Mouse (Mus musculus) retina, postnatal 7 days (tissue): ENCODE results near the gene Ccr9.
"Not testable (repeated sequence)": the region's sequence is repeated elsewhere in the genome, so short reads cannot be mapped to it uniquely, and the experiment has no call there.

Experiments used
- DNase-seq: peaks from one replicate; pipeline ENCODE4 v3.0.0-alpha.2; 2012; ENCODE audit warnings: low read depth, low spot score

The Ccr9 gene

DNA sequence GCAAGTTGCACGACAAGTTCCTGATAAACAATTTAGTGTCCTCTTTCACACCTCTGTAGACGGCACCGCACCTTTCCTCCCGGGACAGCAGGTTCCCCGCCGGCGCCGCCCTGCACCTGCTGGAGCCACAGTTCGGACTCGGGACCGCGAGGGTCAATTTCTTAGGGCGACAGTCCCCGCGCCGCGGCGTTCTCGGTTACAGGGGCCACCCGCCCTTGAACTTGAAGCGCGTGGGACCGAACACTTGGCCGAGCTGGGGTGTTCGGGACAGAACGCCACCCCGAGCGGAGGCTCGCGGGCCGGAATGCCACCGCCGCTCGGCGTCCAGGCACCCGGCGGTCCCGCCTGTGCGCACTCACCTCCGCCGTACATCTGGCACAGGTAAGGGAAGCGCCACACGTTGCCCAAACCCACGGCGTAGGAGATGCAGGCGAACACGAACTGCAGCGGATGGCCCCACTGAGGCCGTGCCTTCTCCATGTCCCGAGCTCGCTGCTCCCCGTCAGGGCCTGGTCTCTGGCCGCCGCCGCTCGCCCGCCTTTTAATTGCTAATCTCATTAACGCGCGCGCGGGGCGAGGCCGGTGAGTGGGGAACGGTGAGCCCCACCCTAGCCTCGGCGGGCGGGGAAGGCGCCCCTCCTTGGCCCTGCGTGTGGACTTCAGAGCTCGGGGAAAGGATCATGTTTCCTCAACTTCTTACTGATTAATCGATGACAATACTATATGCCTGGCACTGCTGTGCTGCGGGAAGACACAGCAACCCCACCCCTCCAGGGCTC lies at the start of gene Ccr9, which contains the start of gene Slc6a20a:
Gene Ccr9 (plus strand): TSS at position 113 of the 779 bp plus-strand sequence.
Gene Slc6a20a (minus strand): TSS at position 559 of the 779 bp plus-strand sequence.
- peak; percentile 16 for DNase-seq

DNA sequence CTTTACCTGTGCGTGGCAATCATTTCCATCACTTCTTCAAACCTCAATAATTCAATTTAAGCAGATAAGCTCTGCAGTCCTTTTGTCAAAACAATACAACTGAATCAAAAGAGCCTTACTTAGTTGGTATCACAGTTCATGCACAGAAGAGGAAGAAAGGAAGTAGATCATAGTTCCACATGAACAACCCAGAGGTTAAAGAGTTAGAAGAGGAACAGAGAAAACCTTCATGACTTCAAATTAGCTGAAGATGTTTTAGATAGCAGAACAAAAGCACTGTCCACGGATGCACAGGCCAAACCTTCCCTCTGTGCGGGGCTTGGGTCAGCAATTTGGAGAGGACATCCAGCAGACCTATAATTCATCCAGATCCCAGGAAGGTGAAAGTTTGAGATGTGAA lies 46.6 kb upstream of the Ccr9 start:
- no peak for DNase-seq

DNA sequence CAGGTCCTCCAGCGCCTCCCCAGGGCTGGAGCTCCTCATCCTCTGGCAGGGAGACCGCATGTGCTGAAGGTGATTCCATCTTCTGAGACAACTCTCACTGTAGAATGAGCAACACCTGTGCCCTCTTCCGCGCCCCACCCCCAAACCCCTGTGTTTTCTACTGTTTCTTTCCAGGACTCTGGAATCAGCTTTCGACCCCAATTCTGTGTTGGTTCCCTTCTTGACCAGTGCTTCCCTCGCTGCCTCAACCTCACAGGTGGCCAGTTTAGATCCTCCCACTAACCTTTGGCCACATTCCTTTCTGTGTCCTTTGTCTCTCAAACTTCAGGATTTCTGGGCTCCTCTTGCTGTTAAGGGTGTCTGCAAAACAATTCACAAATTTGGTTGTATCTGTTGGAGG lies 46.0 kb upstream of the Ccr9 start, which contains the start of gene Slc6a20b:
Gene Slc6a20b (minus strand): TSS at position 285 of the 400 bp plus-strand sequence.
- DNase-seq: no peak

DNA sequence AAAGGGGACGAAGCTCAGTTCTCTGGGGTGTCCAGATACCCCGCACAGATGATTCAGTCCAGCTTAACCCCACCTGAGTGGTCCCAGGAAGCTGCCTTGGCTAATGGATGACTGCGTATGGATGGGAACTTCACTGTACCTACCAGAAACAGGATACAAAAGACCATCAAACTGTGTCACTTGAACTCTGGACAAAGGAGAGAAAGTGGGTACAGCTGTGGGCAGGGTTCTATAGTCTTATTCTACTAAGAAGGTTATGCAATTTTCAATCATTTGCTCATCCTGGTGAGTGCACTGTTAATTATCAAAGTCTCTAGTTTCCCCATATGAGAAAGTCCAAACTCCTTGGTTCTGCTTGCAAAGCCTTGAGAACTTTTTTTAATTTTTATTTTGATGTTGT lies 45.2 kb upstream of the Ccr9 start:
- DNase-seq: no peak

DNA sequence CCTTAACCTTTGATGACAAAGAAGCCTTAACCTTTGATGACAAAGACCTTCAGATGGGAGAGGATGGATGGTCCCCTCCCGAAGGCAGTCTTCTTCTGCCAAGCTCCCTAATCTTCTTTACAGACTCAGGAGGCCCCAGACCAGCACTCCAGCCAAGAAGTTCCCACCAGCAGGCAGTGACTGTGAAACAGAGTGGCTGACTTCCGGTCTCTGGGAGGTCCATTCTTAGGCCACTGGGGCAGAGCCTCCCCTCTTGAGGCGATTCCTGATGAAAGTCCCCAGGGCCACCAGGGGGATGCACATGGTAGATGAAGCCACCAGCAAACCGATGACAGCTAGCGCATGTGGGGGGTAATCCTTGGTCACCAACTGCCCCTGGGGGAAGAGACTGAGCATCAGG lies 41.5 kb upstream of the Ccr9 start:
- DNase-seq: no peak

DNA sequence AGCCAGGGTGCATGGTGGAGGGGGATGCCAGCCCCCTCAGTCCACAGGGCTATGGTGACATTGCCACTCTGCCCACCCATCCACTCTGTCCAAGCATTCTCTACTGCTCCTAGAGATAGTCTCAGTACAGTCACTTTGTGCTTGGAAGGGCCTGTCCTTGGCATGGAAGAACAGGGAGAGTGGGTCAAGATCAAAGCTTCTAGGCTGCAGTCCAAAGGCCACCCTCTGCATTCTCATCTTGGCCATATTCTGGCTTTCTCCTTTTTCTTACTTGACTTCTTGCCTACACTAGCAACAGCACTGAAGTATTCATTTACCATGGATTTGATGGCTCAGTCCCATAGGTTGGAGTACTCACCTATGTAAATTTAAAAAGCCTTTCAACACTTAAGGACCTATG lies 40.0 kb upstream of the Ccr9 start:
- no peak for DNase-seq

DNA sequence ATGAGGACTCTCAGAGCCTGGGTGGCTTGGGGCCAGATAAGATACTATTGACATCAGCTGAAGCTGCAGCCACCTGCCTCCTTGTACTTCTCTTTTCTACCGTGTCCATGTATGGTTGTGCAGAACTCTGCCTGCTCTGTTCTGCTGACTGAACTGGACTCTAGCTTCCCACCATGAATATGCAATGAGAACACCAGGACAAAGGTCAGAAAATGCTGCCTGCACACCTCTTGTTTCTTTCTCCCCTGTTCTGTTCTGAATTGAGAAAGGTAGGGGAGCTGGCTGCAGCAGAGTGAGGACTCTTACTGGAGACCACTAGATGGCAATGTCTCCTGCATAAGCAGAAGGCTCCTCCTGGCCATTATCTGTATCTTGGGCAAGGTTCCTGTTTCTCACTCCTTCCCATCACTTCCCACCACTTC lies 39.6 kb upstream of the Ccr9 start:
- DNase-seq: peak; percentile 6

DNA sequence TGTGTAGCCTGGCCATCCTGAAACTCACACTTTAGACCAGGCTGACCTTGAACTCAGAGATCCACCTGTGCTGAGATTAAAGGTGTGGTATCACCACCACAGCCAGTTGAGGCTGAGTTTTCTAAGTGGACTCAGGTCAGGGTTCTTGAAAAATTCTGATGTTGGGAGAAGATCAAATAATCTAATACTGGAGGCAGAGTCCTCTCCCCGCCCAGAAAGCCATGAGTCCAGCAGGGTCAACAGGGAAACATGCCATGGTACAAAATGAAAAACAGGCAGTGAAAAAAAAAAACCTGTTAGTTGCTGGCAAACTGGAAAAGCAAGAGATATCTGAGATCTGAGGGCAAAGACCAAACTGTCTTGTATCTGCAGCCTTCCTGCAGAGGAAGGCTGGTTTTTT lies 38.1 kb upstream of the Ccr9 start:
- no peak for DNase-seq

DNA sequence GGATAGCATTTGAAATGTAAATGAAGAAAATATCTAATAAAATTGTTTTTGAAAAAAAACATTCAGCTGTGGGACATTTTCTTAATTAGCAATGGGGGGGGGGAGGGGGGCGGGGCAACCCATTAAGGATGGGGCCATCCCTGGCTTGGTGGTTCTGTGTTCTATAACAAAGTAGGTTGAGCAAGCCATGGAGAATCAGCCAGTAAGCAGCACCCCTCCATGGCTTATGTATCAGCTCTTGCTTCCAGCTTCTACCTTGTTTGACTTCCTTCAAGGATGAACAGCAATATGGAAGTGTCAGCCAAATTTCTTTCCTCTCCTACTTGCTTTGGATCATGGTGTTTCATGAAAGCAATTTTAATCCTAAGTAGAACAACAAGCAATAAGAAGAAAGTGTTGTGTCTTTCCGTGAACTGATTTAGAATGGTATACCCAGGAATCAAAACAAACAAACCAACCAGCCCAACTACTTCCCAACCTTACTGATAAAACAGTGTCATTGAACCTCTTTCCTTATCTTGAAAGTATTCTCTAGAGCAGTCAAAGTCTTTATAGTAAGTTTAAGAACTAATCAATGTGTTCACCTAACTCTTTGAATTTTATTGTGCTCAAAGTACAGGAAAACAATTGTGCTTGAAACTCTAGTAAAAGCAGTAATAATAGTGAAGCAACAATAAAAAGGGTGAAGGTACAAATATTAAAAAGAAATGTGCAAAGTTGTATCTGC lies 28.3 kb upstream of the Ccr9 start:
- DNase-seq: no peak

DNA sequence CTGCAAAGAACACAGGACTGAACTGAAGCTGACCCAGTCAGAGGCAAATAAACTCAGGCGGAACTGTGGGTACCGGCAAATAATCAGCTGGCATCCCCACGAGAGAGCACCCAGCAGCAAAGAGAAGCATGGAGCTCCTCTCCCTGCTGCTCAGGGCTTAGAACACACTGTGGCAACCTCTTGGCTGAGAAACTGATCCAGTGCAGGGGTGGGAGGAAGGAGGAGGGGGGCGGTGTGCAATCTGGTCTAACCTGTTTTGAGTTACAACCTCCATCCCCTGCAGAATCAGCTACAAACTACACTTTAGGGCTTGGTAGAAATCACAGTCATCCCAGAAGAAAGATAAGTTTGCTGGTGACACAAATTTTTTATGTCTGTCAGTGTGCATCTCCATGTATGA lies 26.9 kb upstream of the Ccr9 start:
- no peak for DNase-seq

DNA sequence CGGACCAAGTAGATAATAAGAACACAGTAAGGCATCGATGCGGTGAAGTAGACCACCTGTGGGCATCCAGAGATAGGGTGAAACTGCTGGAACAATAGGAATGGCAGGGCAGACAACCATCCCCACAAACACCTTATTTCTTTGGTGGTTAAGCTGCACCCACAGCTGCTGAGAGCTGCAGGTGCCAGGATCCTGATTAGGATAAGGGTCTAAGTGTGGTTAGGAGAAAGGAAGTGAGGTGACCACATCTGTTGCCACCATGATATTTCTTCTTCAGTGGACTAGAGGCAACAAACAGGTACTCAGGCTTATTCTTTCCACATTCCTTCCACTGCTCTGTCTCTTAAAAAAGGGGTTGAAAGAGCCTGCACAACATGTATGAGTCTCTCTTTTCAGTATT lies 20.8 kb upstream of the Ccr9 start:
- DNase-seq: no peak

DNA sequence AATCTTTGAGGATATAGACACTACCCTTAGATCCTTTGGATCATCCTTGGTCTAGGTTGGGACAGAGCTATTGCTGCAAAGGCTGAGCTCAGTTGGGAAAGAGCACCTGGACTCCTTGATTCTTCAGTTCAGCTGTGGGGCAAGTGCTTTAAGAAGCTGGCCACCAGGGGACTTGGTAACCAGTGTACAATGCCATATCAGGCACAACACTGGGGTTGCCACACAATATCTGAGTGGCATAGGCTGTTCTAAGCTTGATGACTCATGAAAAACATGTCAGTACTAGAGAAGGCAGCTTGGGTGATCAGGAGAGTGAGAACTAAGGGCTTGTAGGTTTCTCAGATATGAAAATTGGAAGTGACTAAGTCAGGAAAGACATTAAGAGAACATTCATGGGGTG lies 19.3 kb upstream of the Ccr9 start:
- DNase-seq: no peak

DNA sequence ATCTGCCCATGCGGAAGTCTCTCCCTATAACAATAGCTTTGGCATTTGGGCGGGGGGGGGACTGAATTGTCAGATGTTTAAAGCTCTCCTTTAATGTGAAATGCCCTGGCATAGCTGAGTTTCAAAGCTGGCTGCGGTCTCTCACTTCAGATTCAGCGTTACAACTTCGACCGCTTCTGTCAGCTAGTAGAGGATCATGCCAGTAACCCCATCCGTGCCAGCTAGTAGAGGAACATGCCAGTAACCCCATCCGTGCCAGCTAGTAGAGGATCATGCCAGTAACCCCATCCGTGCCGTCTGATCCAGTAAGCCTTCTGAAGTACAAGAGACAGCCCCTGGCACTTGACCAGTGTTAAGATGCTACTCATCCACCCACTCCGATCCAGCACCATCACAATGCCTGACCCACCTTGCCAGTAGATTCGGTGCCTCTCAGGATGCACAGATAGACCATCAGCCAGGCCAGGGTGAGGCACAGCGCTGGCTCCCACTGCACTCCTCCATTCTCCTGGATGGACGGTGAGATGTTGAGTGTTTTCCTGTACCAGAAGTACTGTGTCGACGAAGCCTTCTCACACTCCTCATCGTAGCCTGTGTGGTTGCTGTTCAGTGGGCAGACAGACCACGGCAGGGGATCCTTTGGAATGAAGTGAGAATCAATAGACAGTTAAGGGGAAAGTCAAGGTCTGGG lies 18.1 kb upstream of the Ccr9 start:
- not testable (repeated sequence) for DNase-seq

DNA sequence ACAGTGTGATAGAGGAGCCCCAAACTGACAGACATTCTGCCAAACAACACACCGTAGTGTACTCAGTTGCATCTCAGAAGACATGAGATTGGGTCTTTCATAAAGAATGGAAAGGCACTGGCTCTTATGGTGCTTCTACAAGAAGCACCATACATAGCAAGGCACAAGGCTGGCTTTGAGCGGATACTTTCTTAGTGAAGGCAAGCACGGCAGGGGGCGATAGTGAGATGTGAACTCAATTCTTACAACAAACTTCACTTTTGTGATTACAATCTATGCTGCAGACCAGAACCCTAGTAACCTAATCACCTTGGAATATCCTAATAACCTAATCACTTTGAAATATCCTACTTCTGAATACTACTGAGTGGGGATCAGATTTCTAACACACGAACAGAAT lies 12.6 kb upstream of the Ccr9 start:
- DNase-seq: peak; percentile 6

DNA sequence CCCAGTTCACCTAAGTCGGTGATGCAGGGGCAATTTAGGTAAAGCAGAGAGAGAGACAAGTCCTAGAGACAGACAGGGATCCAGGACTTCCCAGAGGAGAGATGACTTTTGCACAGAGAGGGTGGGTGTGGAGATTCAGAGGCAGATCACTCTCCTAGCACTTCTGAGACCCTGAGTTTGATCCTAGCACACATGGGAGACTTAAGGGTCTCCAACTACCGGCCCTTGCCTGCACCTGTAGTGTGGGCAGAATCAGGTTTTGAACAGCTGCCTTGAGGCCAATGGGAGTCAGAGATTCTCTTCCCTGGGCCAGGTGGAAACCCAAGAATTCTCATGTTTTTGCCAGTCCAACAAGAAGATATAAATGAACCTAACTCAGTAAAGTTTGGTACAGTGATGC lies 959 bp downstream of the Ccr9 start:
- no peak for DNase-seq

DNA sequence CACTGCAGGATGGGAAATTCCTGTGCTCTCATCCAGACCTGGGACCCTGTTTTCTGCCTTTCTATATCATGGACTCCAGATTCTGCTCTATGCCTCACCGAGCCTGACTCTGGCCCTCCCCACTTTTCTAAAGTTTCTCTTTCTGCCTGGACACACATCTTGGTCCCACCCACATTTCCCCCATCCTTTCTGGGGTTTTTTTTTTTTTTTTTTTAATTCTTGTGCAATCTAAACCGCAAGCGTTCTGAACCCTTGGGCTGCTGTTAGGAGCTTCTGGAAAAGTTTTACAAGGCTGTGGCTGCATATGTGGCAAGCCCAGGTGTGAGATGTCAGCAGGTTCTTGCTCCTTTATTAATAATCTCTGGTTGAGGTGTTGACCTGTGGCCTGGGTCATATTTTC lies 5.5 kb downstream of the Ccr9 start:
- no peak for DNase-seq

DNA sequence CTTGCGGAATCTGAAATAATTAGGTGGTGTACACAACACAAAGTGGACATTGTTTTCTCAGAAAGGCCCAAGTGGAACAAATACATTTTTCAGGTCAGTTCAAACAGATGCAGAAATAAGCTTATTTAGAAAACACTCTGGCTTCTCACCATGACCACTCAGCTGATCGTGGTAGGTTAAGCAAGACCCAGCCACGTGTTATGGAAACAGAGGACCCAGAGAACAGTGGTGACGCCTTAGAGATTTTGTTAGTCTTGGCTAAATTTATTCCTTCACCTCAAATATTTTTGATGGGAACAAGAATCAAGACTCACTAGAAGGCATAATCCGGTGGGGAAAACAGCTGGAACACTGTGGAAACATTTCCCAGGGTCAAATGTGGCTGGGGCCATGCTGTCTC lies 8.0 kb downstream of the Ccr9 start:
- DNase-seq: no peak

DNA sequence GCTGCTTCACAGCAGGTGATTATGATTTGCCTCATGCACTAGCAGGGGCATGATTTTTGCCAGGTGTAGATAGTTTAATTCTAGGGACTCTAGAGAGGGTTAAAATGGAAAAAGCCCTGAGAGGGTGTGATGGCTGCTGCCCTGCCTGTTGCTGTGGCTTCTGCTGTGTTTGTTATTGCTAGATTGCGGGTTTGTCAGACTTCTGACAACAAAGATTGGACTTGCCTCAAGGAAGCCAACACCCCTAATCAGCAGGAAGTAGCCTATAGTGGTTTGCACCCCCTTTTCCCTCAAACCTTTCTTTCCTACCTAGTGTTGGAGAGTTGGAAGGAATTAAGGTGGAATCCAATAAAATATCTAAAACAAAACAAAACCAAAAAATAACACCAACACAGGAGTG lies 10.0 kb downstream of the Ccr9 start:
- no peak for DNase-seq

DNA sequence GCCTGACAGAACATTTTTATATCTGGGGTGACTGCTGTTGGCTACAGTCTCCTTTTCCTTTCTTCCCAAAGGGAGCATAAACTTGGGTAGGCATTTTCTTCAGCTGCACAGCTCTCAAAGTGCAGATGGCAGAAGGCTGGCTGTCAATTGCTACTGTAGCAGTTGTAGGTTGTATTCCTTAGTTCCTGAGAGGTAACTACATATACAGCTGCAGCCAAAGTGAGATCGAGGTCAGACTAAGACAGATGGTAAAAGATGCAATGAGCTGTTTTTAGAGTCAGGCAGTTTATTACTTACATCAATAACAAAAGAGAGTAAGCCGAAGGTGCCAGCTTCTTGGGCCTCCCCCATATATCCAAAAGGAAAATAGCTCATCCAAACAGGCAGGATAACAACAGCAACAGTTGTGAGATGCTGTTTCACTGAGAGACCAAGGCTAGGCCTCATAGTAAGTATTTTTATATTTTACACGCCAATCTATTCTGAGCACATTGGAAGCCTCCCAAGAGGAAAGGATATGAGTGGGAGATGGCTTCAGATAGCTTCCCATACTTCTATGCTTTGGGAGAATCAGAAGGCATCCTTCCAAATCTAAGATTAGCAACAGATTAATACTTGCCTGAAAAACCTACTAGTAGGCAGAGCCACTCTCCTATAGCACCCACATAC lies 17.5 kb downstream of the Ccr9 start:
- no peak for DNase-seq

DNA sequence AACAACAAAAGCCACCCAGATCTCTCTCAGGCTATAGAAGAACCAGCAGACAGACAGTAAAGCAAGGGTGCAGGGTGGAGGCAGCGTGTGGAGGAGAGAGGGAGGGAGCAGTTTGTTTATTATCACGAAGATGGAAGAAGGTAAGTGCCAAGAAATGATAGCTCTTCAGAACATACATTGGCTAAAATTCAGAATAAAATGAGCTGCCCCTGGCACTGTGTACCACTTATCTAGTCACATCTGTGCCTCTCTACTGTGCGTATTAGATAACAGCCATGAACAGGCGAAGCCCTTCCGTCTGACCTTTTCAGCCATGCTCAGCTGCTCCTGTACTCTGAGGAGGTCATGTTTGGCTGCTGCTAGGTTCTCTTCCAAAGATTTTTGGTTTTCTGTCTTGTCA lies 23.6 kb downstream of the Ccr9 start:
- DNase-seq: no peak

DNA sequence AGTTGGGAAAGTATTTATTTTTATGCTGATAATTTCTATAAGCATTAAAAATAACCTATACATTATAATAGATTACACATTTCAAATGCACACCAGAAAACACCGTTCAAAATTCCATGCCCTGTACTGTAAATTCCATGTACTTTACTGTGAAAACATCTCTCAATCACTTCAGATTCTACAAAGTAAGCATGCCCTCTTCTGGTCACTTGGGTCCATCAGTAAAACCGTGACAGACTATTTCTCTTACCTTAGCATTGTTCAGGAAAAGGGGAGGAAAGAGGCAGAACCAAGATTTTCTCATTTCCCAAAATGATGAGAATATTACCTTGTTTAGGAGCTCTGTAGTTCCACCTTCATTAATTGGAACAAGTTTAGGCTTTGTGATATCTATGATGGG lies 31.0 kb downstream of the Ccr9 start:
- DNase-seq: no peak

DNA sequence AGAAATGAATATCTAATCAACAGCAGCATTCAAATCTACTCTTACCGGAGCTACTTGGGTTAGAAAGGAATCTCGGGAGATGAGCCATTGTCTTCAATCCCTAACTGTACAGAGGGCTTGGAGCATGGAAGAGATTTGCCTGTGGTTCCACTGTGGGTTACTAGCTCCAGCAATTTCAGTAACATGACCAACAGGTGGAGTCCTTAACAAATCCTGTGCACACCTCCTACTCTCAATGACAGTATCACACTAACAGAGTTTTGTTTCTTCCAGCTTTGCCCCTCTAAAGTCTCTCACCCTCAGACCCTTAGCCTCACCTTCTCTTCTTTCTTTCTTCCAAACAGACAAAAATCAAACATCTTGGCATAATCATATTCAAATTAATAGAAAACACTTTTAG lies 34.9 kb downstream of the Ccr9 start:
- DNase-seq: no peak
